Mouse (Mus musculus) small intestine, adult 2 months (tissue): Measurements from ENCODE around the gene Slc16a1. TPM values are rescaled to one million over a fixed set of nuclear protein-coding genes. Genes with fewer than 3 reads are reported as not detected.

Source experiments
- H3K27ac ChIP-seq: fragments of 200-500 bp; 2 replicates; pipeline ENCODE4 v1.5.1; 2012; ENCODE audit warnings: low read depth, low read length, control low read depth, inconsistent platforms; ENCODE audit not compliant: insufficient read depth
- H3K27me3 ChIP-seq: fragments of 200-500 bp; 2 replicates; pipeline ENCODE4 v1.6.1; 2012; ENCODE audit warnings: mild to moderate bottlenecking, moderate library complexity, low read length, inconsistent platforms; ENCODE audit not compliant: control insufficient read depth, insufficient read depth
- H3K36me3 ChIP-seq: fragments of 200-500 bp; 2 replicates; pipeline ENCODE4 v1.6.1; 2012; ENCODE audit warnings: mild to moderate bottlenecking, low read length, control low read depth, inconsistent platforms; ENCODE audit not compliant: control insufficient read depth, insufficient read depth
- H3K4me1 ChIP-seq: fragments of 200-500 bp; 2 replicates; pipeline ENCODE4 v1.6.1; 2012; ENCODE audit warnings: low read length, inconsistent platforms, mixed read lengths; ENCODE audit not compliant: control insufficient read depth, insufficient read depth, insufficient read length
- H3K4me3 ChIP-seq: fragments of 200-500 bp; 2 replicates; pipeline ENCODE4 v1.5.1; 2012; ENCODE audit warnings: low read depth, mild to moderate bottlenecking, control low read depth, inconsistent platforms, low read length, moderate library complexity
- CTCF ChIP-seq: fragments of 200-500 bp; IDR thresholded peaks from 2 replicates; pipeline ENCODE4 v1.5.1; 2012; ENCODE audit warnings: low read depth, mild to moderate bottlenecking, control low read depth, inconsistent platforms, low read length, moderate library complexity, mixed read lengths; ENCODE audit not compliant: insufficient replicate concordance, insufficient read length; ENCODE audit errors: extremely low read depth
- POLR2A ChIP-seq: fragments of 200-500 bp; IDR thresholded peaks from 2 replicates; pipeline ENCODE4 v1.6.1; 2012; ENCODE audit warnings: low read depth, mild to moderate bottlenecking, control low read depth, inconsistent platforms, low read length, moderate library complexity
- WGBS: fragments of 180-500 bp; shearing (Covaris S2); methylation state at CpG from one replicate; pipeline ENCODE4 v1.1.7; 2018; 5-methylcytosine and 5-hydroxymethylcytosine counted together
- polyA plus RNA-seq: library from polyadenylated mRNA; depleted of rRNA; stranded (reverse); fragments of >200 nt; gene quantifications from 2 replicates; pipeline ENCODE4 v1.2.3, GENCODE M21; 2012

Gene Slc16a1
- polyA plus RNA-seq, 1 experiment: 17.1 TPM

DNA sequence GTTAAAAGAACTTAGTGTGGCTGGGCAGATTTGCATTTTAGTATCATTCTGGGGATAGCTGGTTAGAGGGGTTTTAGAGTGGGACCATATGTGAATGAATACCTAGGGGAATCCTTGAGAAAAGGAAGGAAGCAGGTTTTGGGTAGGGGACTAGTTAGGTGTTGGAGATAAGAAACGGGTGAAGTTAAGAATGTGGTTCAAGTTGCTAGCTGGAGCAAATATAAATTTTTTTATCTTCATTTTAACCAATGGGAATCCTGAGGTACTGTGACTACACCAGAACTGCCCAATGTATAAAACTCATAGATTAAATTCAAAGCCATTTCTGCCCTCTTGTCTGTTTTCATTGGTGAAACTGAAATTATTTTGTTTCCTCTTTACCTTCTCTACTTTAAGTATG, 2.8 kb downstream of the Slc16a1 start:
- WGBS: 24% methylated on average over 1 of the region's 1 CpGs
- H3K36me3 ChIP-seq: no peaks in the 10 kb centered on the region
- H3K4me3 ChIP-seq: no peak overlapping the region
- no peak for TF ChIP-seq CTCF
- no peak for TF ChIP-seq POLR2A
- H3K27me3 ChIP-seq: no peaks in the 10 kb centered on the region
- H3K27ac ChIP-seq: no peak overlapping the region
- H3K4me1 ChIP-seq: no peaks in the 10 kb centered on the region

DNA sequence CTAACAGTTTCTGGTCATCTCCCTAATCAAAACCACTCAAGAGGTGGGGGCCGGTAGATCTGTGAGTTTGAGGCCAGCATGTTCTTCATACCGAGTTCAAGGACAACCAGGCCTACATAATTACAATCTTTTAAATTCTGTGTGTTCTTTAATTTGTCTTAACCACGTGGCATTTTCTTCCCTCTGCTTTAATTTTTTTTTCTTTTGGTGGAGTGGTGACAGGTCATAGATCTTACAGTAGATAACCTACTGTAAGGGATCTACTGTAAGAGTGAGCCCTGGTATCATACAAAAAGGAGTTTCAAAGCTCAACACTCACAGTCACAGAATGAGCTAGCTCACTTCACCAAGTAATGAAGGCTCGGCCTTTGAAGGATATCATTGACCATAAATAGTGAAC, 4.6 kb downstream of the Slc16a1 start:
- Histone ChIP-seq H3K4me3 (no peak overlapping the region), H3K4me1 (no peaks in the 10 kb centered on the region), H3K27me3 (no peaks in the 10 kb centered on the region), H3K36me3 (no peaks in the 10 kb centered on the region), H3K27ac (no peak overlapping the region)
- TF ChIP-seq POLR2A (no peak), CTCF (no peak)
- WGBS: 50% methylated on average over 4 of the region's 4 CpGs

DNA sequence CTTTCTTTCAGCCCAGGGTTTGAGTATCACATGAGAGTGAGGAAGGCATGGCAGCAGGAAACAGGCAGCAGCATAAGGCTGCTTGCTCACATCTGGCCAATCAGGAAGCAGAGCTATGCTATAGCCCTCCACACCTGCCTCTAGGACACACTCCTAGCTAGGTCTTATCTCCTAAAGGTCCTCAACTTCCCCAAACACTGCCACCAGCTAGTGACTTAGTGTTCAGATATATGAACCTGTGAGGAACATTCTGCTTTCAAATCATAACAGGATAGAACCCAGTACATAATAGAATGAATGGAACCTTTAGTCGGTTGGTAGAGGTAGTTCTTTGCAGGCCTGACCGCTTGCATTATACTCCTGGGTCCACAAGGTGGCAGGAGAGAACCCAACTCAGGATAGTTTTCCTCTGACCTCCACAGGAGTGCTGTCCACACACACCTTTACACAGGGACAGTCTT, 5.4 kb downstream of the Slc16a1 start:
- H3K27me3 ChIP-seq: no peaks in the 10 kb centered on the region
- H3K4me1 ChIP-seq: no peaks in the 10 kb centered on the region
- H3K36me3 ChIP-seq: no peaks in the 10 kb centered on the region
- H3K4me3 ChIP-seq: no peak overlapping the region
- TF ChIP-seq CTCF (peak; percentile 69; the same call in 1 of the 2 replicates), POLR2A (no peak)
- no peak overlapping the region for H3K27ac ChIP-seq
- 4% methylated on average over 2 of the region's 2 CpGs for WGBS

DNA sequence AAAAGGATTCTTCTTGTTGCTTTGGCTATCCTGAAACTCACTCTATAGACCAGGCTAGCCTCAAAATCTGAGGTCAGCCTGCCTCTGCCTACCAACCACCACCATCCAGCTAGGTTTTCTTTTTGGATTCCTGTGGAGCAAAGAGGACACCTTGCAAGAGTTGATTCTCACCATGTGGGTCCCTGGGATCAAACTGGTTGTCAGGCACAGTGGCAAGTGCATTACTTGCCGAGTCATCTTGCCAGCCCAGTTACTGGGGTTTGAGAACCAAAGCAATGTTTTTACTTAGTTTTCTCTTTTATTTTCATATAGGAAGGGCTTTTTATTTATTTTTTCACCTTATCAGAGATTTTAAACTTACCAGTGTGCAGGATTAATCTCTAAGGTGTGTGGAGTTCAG, 5.9 kb downstream of the Slc16a1 start:
- Histone ChIP-seq H3K4me3 (no peak overlapping the region), H3K27ac (no peak overlapping the region), H3K36me3 (no peaks in the 10 kb centered on the region), H3K4me1 (no peaks in the 10 kb centered on the region), H3K27me3 (no peaks in the 10 kb centered on the region)
- TF ChIP-seq CTCF (no peak), POLR2A (no peak)
- 81% methylated on average over 1 of the region's 1 CpGs for WGBS

DNA sequence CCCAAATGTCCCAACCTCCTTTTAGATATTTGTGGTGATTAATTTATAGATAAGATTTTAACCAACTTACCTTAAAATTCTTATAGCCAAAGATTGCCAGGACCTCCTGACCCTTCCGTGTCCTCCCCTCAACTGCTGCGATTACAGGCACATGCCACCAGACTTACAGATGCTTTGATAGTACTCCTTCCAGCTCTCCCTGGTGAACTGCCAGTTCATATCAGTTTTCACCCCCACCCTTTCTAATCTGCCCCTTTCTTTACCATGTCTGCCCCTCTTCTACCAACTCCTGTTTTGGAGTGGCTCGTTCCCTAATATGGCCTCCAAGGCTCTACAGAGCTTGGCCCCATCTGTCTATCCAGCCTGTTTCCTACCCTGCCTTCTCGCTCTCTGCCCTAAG, 15.8 kb downstream of the Slc16a1 start:
- TF ChIP-seq CTCF (no peak), POLR2A (no peak)
- Histone ChIP-seq H3K27ac (peak overlapping the region; percentile 58), H3K4me3 (no peak overlapping the region), H3K36me3 (peaks cover 24% of the 10 kb centered on the region), H3K4me1 (peaks cover 21% of the 10 kb centered on the region), H3K27me3 (no peaks in the 10 kb centered on the region)
- WGBS: 68% methylated on average over 4 of the region's 4 CpGs

DNA sequence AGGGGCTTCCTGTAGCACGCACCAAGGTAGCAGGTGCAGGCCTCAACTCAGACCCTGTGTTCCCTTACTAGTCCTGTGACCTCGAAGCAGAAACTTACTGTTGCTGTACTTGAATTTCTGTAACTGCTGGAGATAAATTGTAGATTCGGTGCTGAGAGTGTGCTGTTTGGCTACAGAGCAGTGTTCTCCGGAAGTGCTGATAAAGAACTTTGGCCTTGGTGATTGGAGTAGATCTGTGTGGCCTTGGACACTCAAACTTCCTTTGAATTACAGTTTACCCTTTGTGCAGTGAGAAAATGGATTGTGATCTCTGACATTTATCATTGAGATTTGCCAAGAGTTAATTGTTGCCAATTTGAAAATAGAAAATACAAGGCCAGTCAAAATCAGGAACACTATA, 16.5 kb downstream of the Slc16a1 start:
- WGBS: 44% methylated on average over 4 of the region's 4 CpGs
- no peaks in the 10 kb centered on the region for H3K27me3 ChIP-seq
- no peak for TF ChIP-seq CTCF
- TF ChIP-seq POLR2A: no peak
- no peak overlapping the region for H3K4me3 ChIP-seq
- H3K27ac ChIP-seq: peak overlapping the region; percentile 58
- peaks cover 24% of the 10 kb centered on the region for H3K36me3 ChIP-seq
- H3K4me1 ChIP-seq: peaks cover 21% of the 10 kb centered on the region

DNA sequence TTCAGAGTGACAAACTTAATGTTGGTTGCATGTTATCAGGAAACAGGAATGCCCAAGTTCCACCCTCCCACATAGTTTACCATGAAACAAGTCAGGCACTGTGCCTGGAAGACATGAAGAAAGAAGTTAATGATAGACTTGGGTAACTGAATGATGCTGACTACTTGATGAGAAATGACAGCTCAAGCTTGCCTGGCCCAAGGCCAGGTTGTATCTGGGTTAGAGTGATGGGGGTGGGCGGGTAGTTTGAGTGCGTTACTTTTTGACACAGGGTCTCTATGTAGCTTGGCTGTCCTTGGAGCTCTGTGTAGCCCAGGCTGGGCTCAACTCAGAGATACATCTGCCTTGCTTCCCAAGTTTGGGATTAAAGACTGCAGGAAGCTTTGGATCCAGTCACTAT, 20.2 kb downstream of the Slc16a1 start:
- Histone ChIP-seq H3K4me1 (peaks cover 41% of the 10 kb centered on the region), H3K27ac (no peak overlapping the region), H3K4me3 (no peak overlapping the region), H3K27me3 (no peaks in the 10 kb centered on the region), H3K36me3 (peaks cover 8% of the 10 kb centered on the region)
- WGBS: 86% methylated on average over 2 of the region's 2 CpGs
- TF ChIP-seq CTCF (no peak), POLR2A (no peak)

DNA sequence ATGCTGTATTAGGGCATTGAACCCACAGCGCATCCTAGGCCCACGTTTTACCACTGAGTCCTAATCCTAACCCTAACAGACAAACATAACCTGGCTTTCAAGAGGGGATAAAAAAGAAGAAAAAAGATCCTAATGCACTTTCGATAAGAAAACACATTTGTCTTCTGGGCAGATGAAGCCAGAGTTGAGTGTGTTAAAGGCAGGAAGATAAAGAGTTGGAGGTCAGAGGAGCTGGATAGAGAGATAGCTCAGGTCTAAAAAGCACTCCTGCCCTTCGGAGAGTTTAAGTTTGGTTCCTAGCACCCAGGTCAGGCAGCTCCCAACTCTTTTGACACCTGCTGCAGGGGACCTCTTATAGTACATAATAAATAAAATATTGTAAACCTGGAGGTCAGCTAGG, 21.3 kb downstream of the Slc16a1 start:
- WGBS: 62% methylated on average over 4 of the region's 4 CpGs
- Histone ChIP-seq H3K4me1 (peaks cover 42% of the 10 kb centered on the region), H3K36me3 (peaks cover 6% of the 10 kb centered on the region), H3K4me3 (no peak overlapping the region), H3K27me3 (no peaks in the 10 kb centered on the region), H3K27ac (peak overlapping the region; percentile 87; the same call in 1 of the 2 replicates)
- TF ChIP-seq CTCF (no peak), POLR2A (no peak)
